Mouse (Mus musculus) cerebellum, adult 2 months (tissue): ENCODE measurements around the gene Tsen34.

Experiments used
- CTCF ChIP-seq: fragments of 200-500 bp; IDR thresholded peaks from 2 replicates; pipeline ENCODE4 v1.5.1; 2011; ENCODE audit warnings: low read depth, mild to moderate bottlenecking, control low read depth, low read length, moderate library complexity, borderline replicate concordance; ENCODE audit not compliant: insufficient read depth
- POLR2A ChIP-seq: fragments of 200-500 bp; IDR thresholded peaks from 2 replicates; pipeline ENCODE4 v1.6.1; 2011; ENCODE audit warnings: low read length, control low read depth, borderline replicate concordance; ENCODE audit not compliant: insufficient read depth

GRCm38 (mm10) chr7:3705911-3706310, 13.2 kb downstream of the Tsen34 start:
- no peak for TF ChIP-seq CTCF
- TF ChIP-seq POLR2A: no peak
